Mouse (Mus musculus): ENCODE data around the gene Kcnab1.

The Kcnab1 gene

GRCm38 (mm10) chr3:65417913-65418594 lies 308.9 kb downstream of the Kcnab1 start:
- no peak for DNase-seq (ENCODE audit: extremely low read depth, low read depth, low spot score)

GRCm38 (mm10) chr3:65419706-65420105 lies 310.5 kb downstream of the Kcnab1 start:
- no peak for DNase-seq (ENCODE audit: extremely low read depth, low read depth, low spot score)
